Mouse (Mus musculus) inflammation-experienced regulatory T-cells, adult 16 weeks (primary cell): ENCODE measurements around the gene Krt7. TPM values are rescaled to one million over a fixed set of nuclear protein-coding genes. Genes with fewer than 3 reads are reported as not detected.

Experiments used
- polyA plus RNA-seq: library from polyadenylated mRNA; unstranded; fragments of 100-300 nt; shearing (Covaris generic); gene quantifications from one replicate; pipeline ENCODE4 v1.2.1, GENCODE M21; 2017

The Krt7 gene
- polyA plus RNA-seq: not detected

GRCm38 (mm10) chr15:101410775-101411174, at the start of gene Krt7:
TSS of gene Krt7 (plus strand) at chr15:101411043.

GRCm38 (mm10) chr15:101370101-101370911, 40.5 kb upstream of the Krt7 start, which contains the start of gene Krt80:
TSS of gene Krt80 (minus strand) at chr15:101370162.

GRCm38 (mm10) chr15:101438555-101438954, 27.7 kb downstream of the Krt7 start, which contains the start of gene Krt87:
TSS of gene Krt87 (minus strand) at chr15:101438804.

GRCm38 (mm10) chr15:101447444-101447843, 36.6 kb downstream of the Krt7 start, which contains the start of gene Krt88:
TSS of gene Krt88 (plus strand) at chr15:101447744.

GRCm38 (mm10) chr15:101463651-101464050, 52.8 kb downstream of the Krt7 start, which contains the start of gene Krt81:
TSS of gene Krt81 (minus strand) at chr15:101463751.

GRCm38 (mm10) chr15:101472952-101473528, 62.2 kb downstream of the Krt7 start, which contains the start of gene Krt86:
TSS of gene Krt86 (plus strand) at chr15:101473478.

Other genes with a start within 250 kb of the Krt7 start
- gene Acvr1b, start 237.0 kb upstream of the Krt7 start, polyA plus RNA-seq: 2.8 TPM
- 0.18 TPM for gene Grasp, start 186.9 kb upstream of the Krt7 start, polyA plus RNA-seq
- gene Nr4a1, start 156.8 kb upstream of the Krt7 start, polyA plus RNA-seq: 95.4 TPM
- 81.6 TPM for gene Atg101, start 126.8 kb upstream of the Krt7 start, polyA plus RNA-seq
- 0.26 TPM for gene 6030408B16Rik, start 117.8 kb upstream of the Krt7 start, polyA plus RNA-seq
- gene Krt80, start 40.9 kb upstream of the Krt7 start, polyA plus RNA-seq: 0.23 TPM
- gene Krt87, start 27.8 kb downstream of the Krt7 start, polyA plus RNA-seq: 0.66 TPM
- not detected for gene Krt88, start 36.7 kb downstream of the Krt7 start, polyA plus RNA-seq
- not detected for gene Krt81, start 52.7 kb downstream of the Krt7 start, polyA plus RNA-seq
- gene Krt86, start 62.4 kb downstream of the Krt7 start, polyA plus RNA-seq: not detected
- 6.9 TPM for gene Krt83, start 80.5 kb downstream of the Krt7 start, polyA plus RNA-seq
- gene Gm49425, start 106.2 kb downstream of the Krt7 start, polyA plus RNA-seq: not detected
- not detected for gene Krt84, start 121.8 kb downstream of the Krt7 start, polyA plus RNA-seq
- gene Krt82, start 139.6 kb downstream of the Krt7 start, polyA plus RNA-seq: not detected
- not detected for gene Krt90, start 151.9 kb downstream of the Krt7 start, polyA plus RNA-seq
- not detected for gene Krt75, start 162.9 kb downstream of the Krt7 start, polyA plus RNA-seq
- gene Gm5414, start 217.1 kb downstream of the Krt7 start, polyA plus RNA-seq: not detected
- gene Gm5478, start 236.3 kb downstream of the Krt7 start, polyA plus RNA-seq: not detected